Mouse (Mus musculus) hematopoietic stem cell, adult 5-6 weeks (primary cell): Measurements from ENCODE around the gene 1700029J07Rik. TPM values are rescaled to one million over a fixed set of nuclear protein-coding genes. Genes with fewer than 3 reads are reported as not detected.

Experiments
- ATAC-seq, 2 experiments: fragments of 125-278 bp in 1 of 2; replicated peaks in 1 of 2; 2 replicates each; pipeline ENCODE4 v1.8.0; 2016 to 2017; ENCODE audit warnings: inconsistent platforms in 2 of 2, mild to moderate bottlenecking in 2 of 2, moderate number of reproducible peaks in 2 of 2, low read depth in 1 of 2, moderate TSS enrichment in 1 of 2; ENCODE audit not compliant: low FRiP score in 2 of 2, poor library complexity in 2 of 2, severe bottlenecking in 2 of 2, insufficient read depth in 1 of 2, low TSS enrichment in 1 of 2
- total RNA-seq: library from RNA; stranded (forward); fragments of 172-1452, 232-1000 nt; gene quantifications from 2 replicates; pipeline ENCODE4 v1.2.3, GENCODE M21; 2017

The 1700029J07Rik gene
- total RNA-seq, result 6.1 and 6.2 TPM in 2 replicates

DNA sequence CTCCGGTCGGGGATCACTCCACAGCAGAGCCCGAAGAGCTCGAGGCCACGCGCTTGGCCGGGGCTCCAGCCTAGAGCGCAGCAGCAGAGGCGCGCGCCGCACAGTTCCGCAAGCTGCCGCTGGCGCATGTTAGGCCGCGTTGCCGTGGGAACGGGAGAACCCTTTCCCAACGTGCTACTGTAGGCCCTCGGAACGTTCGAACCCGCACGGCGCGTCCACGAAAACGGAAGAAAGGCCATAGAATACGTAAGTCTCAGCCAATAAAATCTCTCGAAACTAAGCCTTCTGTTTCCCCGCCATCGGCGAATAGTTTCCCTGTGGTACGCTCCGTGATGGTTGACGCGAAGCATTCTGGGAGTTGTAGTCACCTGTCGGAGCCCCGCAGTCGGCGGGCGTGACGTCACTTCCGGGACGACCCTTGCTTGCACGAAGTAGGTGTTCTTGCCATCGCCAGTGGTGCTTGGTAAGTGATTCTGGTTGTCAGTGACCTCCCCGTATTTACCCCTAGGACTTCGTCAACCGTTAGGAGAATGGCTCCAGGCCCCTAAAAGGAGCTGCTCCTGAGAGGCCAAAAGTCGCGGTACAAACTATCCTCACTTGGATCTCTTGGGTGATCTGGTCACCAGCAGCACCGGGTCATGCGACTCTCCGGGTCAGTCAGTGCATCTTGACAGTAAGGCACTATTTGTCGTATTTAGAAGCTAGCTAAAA is at the start of gene 1700029J07Rik, which contains the start of gene Ufsp2:
TSS of gene 1700029J07Rik (minus strand) at position 127 of the 711 bp plus-strand sequence.
TSS of gene Ufsp2 (plus strand) at position 403 of the 711 bp plus-strand sequence.
- peak; percentile 94 to 97 for ATAC-seq

DNA sequence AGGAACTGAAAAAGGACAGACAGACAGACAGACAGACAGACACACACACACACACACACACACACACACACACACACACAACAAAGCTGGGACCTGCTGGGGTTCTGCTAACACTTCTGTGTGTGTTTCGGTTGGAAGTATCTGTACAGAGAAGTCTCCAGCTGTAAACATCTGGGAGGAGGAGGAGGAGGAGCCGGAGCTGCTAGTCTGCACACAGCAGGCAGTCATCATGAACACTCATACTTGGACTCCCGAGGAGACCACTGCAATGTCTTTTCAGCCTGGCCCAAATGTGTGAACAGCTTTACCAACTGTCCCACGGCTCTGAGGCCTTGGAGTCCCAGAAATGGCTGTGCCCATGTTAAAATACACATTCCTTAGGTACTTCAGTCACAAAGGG is 49.3 kb upstream of the 1700029J07Rik start:
- ATAC-seq, result no peak

DNA sequence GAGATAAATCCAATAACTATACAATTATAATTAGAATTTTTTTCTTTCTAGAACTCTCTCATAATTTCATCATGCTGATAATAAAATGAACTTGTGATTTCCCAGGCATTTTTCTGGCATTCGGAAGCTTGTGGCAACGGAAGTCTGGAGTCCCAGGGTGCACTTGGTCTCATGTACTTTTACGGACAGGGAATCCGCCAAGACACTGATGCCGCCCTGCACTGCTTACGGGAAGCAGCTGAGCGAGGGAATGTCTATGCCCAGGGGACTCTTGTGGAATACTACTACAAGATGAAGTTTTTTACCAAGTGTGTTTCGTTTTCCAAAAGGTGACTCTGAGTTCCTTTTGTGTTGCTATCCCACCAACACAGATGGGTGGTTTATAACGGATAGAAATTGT is 47.7 kb upstream of the 1700029J07Rik start:
- no peak for ATAC-seq

DNA sequence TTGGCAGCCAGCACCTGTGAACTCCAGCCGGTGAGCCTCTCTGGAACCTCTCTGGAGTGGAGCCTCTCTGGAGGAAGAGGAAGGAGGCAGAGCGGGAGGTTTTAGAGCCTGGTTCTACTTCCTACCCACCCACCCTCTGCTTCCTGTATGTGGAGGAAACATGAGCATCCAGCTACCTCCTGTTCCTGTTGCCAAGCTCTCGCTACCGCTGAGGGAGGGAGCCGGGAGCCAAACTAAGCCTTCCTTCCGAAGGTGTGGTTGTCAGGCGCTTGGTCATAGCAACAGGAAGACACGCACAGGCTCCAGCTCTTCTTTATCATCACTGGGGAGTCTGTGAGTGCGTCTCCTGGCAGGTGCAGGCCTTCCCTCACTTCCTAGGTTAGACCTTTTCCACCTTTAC is 47.2 kb upstream of the 1700029J07Rik start:
- no peak for ATAC-seq

DNA sequence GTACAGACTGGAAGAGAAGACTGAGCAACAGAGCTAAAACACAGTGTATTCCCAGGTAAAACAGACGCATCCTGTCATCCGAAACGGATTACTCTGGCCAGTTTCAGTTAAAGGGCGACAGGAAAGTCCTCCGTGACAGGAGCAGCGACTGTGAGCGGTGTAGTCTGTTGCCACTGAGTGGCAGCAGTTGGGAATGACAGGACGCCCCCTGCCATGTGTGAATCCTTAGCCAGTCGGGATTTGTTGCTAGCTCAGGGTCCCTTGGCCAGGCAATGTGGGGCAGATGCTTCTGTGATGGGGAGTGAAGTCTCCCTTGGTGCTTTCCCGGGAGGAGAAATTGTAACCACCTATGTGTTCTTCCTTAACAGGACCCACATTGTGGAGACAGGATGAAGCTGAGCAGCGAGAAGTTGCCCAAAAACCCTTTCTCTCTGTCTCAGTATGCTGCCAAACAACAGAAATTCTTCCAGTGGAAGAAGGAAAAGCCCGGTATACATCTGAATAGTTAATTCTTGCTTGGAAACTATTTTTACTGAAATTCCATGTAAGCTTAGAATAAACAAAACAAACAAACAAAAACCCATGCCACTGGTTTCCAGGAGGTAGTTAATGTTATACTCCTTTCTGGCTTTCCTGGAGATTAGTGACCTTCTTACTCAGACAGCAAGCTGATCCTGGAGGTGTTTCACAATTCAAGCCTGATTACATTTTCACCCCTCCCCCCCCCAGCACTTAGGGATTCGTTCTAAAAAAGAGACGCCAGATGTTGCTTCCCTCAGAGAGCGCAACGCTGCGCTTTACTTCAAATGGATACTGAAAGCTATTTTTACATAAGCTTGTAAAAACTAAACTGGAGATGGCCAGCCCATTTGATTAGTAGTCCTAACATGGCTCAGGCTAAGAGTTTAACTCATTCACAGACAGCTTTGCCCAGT is 36.0 kb upstream of the 1700029J07Rik start:
- ATAC-seq, result no peak

DNA sequence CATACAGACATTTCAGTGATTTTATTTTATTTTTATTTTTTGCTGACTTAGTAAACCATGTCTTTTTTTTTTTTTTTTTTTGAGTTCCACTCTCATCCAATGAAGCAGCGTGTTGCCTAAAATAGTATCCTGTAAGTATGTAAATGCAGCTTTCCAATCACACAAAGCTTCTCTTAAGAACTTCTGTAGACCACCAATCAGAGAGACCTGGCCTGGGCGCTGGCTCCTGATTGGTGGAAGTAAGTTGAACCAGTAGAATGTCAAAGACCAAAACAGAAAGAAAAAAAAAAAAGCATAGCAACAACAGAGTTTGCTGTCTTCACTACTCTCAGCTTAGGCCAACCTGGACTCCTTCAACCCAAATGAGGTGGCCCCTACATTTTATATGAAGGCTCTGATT is 35.3 kb upstream of the 1700029J07Rik start:
- ATAC-seq, result no peak

DNA sequence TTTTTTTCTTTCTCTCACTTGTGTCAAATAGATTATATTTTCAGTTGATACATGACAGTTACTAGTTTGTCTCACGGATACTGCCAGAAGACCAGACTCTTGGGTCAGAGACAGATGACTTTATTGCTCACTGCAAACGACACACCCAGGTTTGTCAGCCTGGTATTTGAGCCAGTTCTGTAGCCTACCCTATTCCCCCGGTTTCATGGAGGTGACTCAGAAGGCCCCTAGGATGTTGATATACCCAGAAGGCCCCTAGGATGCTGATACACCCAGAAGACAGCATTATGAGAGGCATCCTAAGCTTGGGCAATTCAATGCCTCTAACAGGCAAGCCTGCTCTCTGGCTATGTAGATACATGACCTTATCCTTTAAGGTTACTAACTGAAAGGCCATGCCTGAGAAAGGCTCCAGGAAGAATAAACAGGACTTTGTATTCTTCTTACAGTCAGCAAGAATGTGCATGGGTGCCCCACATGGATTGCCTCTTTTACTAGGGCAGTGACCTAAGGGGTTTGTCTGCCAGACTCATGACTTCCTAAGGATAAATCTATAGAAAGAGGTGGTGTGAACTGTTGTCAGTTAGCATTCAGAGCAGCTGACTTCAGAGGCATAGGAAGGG is 32.1 kb upstream of the 1700029J07Rik start:
- no peak for ATAC-seq

DNA sequence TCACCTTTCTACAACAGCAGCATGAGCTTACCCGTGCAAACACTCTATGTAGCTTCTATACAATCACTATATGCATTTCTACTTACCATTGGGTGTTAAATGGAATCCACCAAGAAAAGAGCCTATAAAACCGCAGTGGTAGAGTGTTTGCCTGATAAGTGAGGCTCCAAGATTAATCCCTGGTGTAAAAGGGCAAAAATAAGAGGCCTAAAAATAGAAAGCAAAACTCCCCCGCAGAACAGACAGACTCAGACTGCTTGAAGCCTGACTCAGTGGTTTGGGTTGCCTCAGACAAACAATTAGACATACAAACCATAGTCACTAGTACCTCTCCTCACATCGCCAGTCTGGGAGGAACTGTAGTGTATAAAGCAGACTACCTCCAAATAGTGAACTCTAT is 30.5 kb upstream of the 1700029J07Rik start, which contains the start of gene Ankrd37:
TSS of gene Ankrd37 (minus strand) at position 112 of the 400 bp plus-strand sequence.
- ATAC-seq, result no peak

DNA sequence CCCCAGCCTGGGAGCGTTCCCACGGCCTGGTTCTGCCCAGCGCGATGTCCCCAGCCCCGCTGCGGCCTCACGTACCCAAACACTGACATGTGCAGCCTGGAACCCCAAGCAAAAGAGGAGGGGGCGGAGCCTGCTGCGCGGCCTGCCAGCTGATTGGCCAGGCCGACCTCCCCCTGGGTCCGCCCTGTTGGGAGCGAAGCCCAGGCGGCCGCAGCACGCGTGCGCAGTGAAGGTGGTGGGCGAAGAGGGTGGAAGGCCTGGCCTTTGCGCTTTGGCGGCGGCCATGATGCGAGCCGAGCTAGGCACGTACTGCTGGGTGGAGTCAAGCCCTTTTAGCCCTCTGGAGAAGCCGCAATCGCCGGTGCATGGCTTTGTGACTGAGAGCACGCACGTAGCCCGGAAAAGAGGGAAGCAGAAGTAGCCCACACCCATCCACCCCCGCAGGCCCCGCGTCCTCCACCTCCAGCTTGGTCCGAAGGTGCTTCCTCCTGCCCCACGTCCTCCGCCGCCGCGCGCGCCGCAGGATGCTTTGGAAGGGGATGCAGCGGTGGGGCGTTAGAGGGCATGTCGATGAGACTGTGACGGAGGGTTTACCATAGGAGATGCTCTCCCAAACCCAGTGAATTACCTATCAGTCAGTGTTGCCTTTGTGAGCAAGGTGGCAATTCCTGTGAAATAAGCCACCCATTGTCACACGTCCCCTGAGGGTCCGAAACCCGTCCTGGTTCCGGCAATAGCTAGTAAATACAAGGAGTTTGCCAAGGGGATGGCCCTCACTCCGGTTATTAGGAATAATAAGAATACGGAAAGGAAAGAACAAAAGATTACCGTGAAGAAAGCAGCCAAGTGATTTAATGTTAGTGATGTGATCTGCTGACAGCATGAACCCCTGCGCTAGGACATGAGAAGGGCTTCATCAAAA is 25.0 kb upstream of the 1700029J07Rik start:
- ATAC-seq, result peak; percentile 94 to 95

DNA sequence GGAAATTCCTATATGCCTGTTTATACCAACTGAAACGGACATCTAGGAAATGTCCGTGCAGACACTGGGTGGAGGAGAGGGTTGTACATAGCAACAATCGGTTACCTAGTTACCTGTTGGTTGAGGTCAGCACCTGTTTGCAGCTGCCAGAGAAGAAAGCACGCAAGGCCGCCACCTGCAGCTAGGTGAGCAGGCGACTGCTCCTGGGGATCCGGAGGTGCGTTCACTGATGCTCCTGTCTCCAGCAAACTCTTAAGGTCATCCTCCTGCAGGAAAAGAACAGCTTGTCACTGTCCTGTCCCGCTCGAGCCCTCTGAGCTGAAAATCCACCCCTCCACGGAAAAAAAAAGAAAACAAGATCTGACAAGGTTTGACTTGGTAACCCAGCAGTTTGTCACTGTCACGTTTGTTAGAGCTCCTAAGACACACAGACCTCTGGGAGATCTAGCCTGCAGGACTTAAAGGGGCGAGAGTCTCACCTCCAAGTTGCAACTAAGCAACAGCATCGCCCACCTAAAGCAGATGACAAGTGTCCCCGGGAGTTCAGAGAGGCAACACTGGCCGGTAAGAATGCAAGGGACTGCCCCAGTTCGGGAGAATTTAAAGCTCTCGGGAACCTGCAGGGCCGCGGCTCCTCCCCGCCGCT is 24.2 kb upstream of the 1700029J07Rik start, which contains the start of gene Lrp2bp:
TSS of gene Lrp2bp (plus strand) at position 166 of the 646 bp plus-strand sequence.
- ATAC-seq, result no peak

DNA sequence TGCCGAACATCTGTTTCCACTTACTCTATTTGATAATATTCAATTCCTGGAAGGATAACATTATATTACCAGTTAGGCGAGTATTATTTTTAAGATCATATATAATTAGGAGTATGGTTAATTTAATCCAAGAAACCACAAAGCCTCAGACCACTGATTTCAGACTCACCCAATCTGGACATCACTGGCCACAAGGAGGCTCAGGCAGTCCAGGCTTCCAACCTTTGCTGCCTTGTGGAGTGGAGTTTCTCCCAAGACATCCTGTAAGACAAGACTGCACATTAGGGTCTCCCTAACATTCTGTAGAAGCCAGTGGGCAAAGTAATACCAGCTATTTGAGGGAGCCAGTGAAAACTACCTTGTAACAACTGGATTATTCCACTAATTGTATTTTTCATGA is 23.2 kb upstream of the 1700029J07Rik start:
- ATAC-seq, result no peak

DNA sequence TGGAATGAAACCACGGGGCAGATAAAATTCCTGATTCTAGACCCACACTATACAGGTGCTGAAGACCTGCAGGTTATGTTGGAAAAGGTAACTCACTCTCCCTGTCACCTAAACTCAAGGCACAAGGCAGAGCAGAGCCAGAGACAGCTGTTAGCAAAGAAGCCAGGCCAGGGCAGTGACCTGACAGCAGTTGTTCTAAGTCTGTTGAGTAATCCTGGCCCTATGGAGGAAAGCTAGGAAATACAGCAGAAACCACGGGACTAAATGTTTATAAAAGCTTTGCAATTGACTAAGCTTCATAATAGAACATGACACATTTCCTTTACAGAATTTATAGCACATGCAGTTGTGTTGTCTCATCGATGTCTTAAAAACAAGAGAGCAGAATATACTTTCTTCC is 20.5 kb upstream of the 1700029J07Rik start:
- no peak for ATAC-seq

DNA sequence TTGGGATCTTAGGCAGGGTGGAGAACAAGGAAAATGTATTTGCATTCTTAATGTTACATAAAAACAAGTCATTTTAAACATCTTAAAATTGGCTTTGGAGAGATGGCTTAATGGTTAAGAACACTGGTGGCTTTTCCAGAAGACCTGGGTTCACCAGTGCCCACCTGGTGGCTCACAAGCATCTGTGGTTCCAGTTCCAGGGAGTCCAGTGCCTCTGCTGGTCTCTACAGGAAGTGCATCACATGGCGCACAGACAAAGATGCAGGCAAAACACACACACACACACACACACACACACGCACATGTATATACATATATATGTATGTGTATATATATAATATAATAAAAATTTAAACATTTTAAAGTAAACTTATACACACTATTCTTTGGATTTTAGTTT is 19.1 kb upstream of the 1700029J07Rik start:
- ATAC-seq, result no peak

DNA sequence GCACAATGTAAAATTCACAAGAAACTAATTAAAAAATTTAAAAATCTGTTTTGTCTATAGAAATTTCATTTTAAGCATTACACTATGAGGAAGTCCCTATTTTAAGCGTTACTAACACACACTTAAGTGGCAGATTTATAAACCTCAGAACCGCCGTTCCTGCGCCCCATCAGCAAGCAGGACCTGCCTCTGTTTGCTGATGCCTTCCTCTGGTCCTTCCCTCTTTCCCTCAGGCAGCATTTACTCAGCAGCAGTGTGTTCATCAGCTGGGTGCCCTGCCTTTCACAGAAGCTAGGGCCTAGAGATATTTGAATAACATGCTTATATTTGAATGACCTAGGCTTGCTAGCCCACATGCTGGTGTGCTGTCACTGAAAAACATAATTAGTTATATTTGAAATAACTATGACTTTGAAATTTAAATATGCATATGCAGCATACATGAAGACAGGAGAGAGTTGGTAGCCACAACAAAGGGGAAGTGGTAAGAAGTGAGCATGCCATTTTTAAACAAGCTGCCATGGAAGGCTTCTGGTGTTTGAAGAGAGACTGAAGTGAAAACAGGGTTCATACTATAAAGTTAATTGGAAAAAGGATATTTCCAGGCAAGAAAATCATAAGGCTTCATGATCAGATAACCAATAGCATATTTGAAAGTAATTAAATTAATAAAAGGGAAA is 15.7 kb upstream of the 1700029J07Rik start:
- peak; percentile 65 to 81 for ATAC-seq

DNA sequence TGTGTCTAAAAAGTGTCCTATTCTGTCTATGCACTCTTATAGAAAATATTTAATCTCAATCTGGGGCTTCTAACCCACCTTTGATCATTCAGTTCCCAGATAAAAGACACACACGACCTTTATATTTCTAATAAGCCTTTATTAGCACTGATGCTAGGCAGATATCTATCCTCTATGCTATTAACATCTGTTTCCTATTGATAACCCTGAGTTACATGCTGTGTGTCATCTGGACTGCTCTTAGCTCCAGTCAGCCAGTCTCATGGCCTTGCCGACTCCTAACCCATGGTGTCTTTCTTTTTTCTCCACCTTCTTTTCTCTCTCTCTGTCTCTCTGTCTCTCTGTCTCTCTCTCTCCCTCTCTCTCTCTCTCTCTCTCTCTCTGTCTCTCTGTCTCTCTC is 13.1 kb upstream of the 1700029J07Rik start:
- ATAC-seq, result no peak

DNA sequence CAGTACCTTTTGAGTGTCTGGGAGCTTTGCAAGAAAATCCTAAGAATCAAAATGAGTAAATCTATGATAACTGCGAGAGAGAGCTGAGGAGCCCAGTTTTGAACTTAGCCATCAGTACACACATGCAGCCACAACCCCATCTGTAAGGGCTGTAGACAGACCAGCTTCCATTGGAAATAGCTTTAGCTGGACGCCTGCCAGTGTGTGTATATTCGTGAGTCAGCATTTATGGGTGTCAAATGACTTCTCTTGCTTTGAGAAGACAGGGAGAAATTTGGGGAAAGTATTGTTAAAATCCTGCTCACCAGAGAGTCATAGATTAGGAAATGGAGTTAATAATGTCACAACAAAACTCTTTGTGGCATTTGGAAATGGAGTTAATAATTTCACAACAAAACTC is 11.6 kb upstream of the 1700029J07Rik start:
- ATAC-seq, result no peak
